Comparison of ENCODE assay signal across 38 mouse cellular contexts in the genomic region with DNA sequence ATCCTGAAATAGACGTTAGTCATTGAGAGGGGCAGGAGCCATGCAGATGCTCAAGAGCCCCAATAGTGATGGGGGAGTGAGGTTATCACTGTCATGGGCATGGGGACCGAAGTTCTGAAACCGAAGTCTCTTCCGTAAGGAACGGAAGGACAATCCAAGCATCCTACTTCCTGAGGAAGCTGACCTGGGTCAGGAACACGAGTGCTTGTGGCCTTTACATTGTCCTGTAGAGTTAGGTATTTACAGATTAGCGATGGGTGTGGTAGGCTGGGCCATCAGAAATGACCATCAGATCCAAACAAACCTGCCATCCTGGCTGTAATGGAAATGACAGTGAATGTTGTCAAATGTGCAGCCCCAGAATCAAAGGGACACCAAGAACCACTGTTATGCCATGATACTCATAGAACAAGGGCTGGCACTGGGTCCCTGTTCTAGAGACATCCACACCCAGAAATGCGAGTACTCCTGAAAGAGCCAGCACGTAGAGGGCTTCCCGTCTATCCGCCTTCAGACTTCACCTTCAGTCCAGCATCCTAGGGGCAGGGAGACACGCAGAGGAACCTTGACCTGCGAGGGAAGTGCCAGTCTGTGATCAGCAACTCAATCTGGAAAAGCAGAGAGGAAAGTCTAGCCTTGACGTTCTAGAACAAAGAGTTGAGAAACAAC. TPM values are rescaled to one million over a fixed set of nuclear protein-coding genes. Genes with fewer than 3 reads are reported as not detected.
"Had no signal": no experiment of that assay in that cellular context is flagged by ENCODE, and none has a peak within 500 bp of the region (broad histone marks: within the 10 kb centered on the region; RNA-seq: fewer than 3 reads in every experiment).

No protein-coding gene starts in this region.

- H3K9me3 ChIP-seq: hindbrain, embryonic 13.5 days; hindbrain, embryonic 15.5 days; intestine, embryonic 15.5 days; kidney, embryonic 15.5 days; limb, embryonic 13.5 days; limb, embryonic 15.5 days had no signal

- DNase-seq: gastrocnemius, postnatal 14 days; gastrocnemius, postnatal 36 days; heart, adult 18-20 months; heart, postnatal 10 days; kidney, adult 11 months; kidney, adult 2 months; kidney, adult 9 months; kidney, postnatal 14 days; kidney, postnatal 36 days; layer of hippocampus, adult 9-11 months had no signal

- H3K4me3 ChIP-seq: hindbrain, embryonic 13.5 days; hindbrain, embryonic 15.5 days; intestine, embryonic 15.5 days; kidney, embryonic 15.5 days; left cerebral cortex, adult 2 months; limb, embryonic 13.5 days; limb, embryonic 15.5 days had no signal

- H3K27ac ChIP-seq: hindbrain, embryonic 13.5 days; hindbrain, embryonic 15.5 days; hindbrain, postnatal 0 days; intestine, embryonic 15.5 days; kidney, embryonic 15.5 days; kidney, postnatal 0 days; left cerebral cortex, adult 2 months; limb, embryonic 13.5 days; limb, embryonic 15.5 days; liver, embryonic 14.5 days had no signal

- H3K4me2 ChIP-seq: heart, embryonic 11.5 days; hindbrain, embryonic 13.5 days; hindbrain, embryonic 15.5 days; intestine, embryonic 15.5 days; kidney, embryonic 15.5 days; limb, embryonic 13.5 days; limb, embryonic 15.5 days had no signal

- H3K36me3 ChIP-seq: hindbrain, embryonic 13.5 days; hindbrain, embryonic 15.5 days; intestine, embryonic 15.5 days; kidney, embryonic 15.5 days; limb, embryonic 13.5 days; limb, embryonic 15.5 days had no signal

- H3K9ac ChIP-seq: hindbrain, embryonic 13.5 days; hindbrain, embryonic 15.5 days; intestine, embryonic 15.5 days; kidney, embryonic 15.5 days; limb, embryonic 13.5 days; limb, embryonic 15.5 days; liver, embryonic 14.5 days had no signal

- H3K27me3 ChIP-seq: hindbrain, embryonic 15.5 days; intestine, embryonic 15.5 days had no signal

- ATAC-seq: hindbrain, postnatal 0 days; intestine, embryonic 15.5 days had no signal

RNA-seq across cellular contexts. Expression of gene Tmem247, which starts 14.6 kb away (rescaled TPM):
- total RNA-seq: gastrocnemius, adult 8-10 months; gastrocnemius, postnatal 14 days; gastrocnemius, postnatal 36 days; heart, adult 18-20 months; heart, adult 8-10 months; heart, postnatal 10 days; heart, postnatal 25 days; hematopoietic stem cell, adult 5-6 weeks; hindbrain, postnatal 0 days; layer of hippocampus, adult 18-20 months; layer of hippocampus, adult 8-10 months; layer of hippocampus, postnatal 14 days; left cerebral cortex, adult 2 months; left cerebral cortex, postnatal 14 days; left cerebral cortex, postnatal 36 days; liver, adult 2 months had no signal
- polyA plus RNA-seq: frontal cortex, adult 2 months; heart, embryonic 11.5 days; heart, embryonic 14.5 days; heart, embryonic 16.5 days; hindbrain, embryonic 11.5 days; hindbrain, embryonic 13.5 days; hindbrain, embryonic 15.5 days; hindbrain, postnatal 0 days; intestine, embryonic 15.5 days; kidney, adult 2 months; kidney, embryonic 15.5 days; kidney, postnatal 0 days; large intestine, adult 2 months; limb, embryonic 11.5 days; limb, embryonic 13.5 days; limb, embryonic 15.5 days; liver, adult 2 months; liver, embryonic 14.5 days; liver, embryonic 16.5 days had no signal

RNA-seq across cellular contexts. Expression of gene Atp6v1e2, which starts 45.2 kb away (rescaled TPM):
- total RNA-seq: gastrocnemius, adult 8-10 months; gastrocnemius, postnatal 14 days; gastrocnemius, postnatal 36 days; heart, adult 18-20 months; heart, adult 8-10 months; heart, postnatal 10 days; heart, postnatal 25 days; hematopoietic stem cell, adult 5-6 weeks; hindbrain, postnatal 0 days; layer of hippocampus, adult 18-20 months; layer of hippocampus, adult 8-10 months; left cerebral cortex, adult 2 months; left cerebral cortex, postnatal 14 days; left cerebral cortex, postnatal 36 days; liver, adult 2 months had no signal
- polyA plus RNA-seq: heart, embryonic 11.5 days; heart, embryonic 14.5 days; heart, embryonic 16.5 days; hindbrain, embryonic 11.5 days; hindbrain, embryonic 13.5 days; intestine, embryonic 15.5 days; kidney, adult 2 months; kidney, embryonic 15.5 days; kidney, postnatal 0 days; large intestine, adult 2 months; limb, embryonic 11.5 days; limb, embryonic 13.5 days; limb, embryonic 15.5 days; liver, adult 2 months; liver, embryonic 14.5 days; liver, embryonic 16.5 days had no signal
